Mouse (Mus musculus) liver, embryonic 15.5 days (tissue): Measurements from ENCODE around the gene Tns2. TPM values are rescaled to one million over a fixed set of nuclear protein-coding genes. Genes with fewer than 3 reads are reported as not detected.

Experiments used
- ATAC-seq: fragments of 200-750 bp; cut with Nextera tagmentation; 2 replicates; pipeline ENCODE4 v1.8.0; 2017; ENCODE audit warnings: moderate number of reproducible peaks, mild to moderate bottlenecking, moderate library complexity; ENCODE audit not compliant: insufficient read depth
- H3K27ac ChIP-seq: fragments of 300-500 bp; sonication (generic); replicated peaks from 2 replicates; pipeline ENCODE4 v1.5.1; 2015; ENCODE audit warnings: mild to moderate bottlenecking, inconsistent platforms
- H3K27me3 ChIP-seq: fragments of 300-500 bp; sonication (generic); 2 replicates; pipeline ENCODE4 v1.6.1; 2015; ENCODE audit warnings: mild to moderate bottlenecking, inconsistent platforms
- H3K36me3 ChIP-seq: fragments of 300-500 bp; sonication (generic); replicated peaks from 2 replicates; pipeline ENCODE4 v1.6.1; 2015; ENCODE audit warnings: moderate library complexity, mild to moderate bottlenecking, inconsistent platforms
- H3K4me1 ChIP-seq: fragments of 300-500 bp; sonication (generic); replicated peaks from 2 replicates; pipeline ENCODE4 v1.6.1; 2015; ENCODE audit warnings: inconsistent platforms
- H3K4me2 ChIP-seq: fragments of 300-500 bp; sonication (generic); 2 replicates; pipeline ENCODE4 v1.6.1; 2015; ENCODE audit warnings: moderate library complexity, mild to moderate bottlenecking, inconsistent platforms
- H3K4me3 ChIP-seq: fragments of 300-500 bp; sonication (generic); replicated peaks from 2 replicates; pipeline ENCODE4 v1.5.1; 2015; ENCODE audit warnings: mild to moderate bottlenecking, inconsistent platforms
- H3K9ac ChIP-seq: fragments of 300-500 bp; sonication (generic); 2 replicates; pipeline ENCODE4 v1.6.1; 2015; ENCODE audit warnings: moderate library complexity, mild to moderate bottlenecking, inconsistent platforms
- H3K9me3 ChIP-seq: fragments of 300-500 bp; sonication (generic); replicated peaks from 2 replicates; pipeline ENCODE4 v1.6.1; 2016; ENCODE audit warnings: inconsistent platforms
- WGBS: fragments of 180-500 bp; shearing (Covaris S2); methylation state at CpG from one replicate; pipeline ENCODE4 v1.1.7; 2015; ENCODE audit warnings: mixed read lengths; ENCODE audit not compliant: insufficient replicate concordance; 5-methylcytosine and 5-hydroxymethylcytosine counted together
- polyA plus RNA-seq: library from polyadenylated mRNA; unstranded; fragments of >200 nt; fragmentation: Nextera tagmentation; extraction: Ambion mirVana; gene quantifications from 2 replicates; pipeline ENCODE4 v1.2.1, GENCODE M21; 2015

Gene Tns2
- polyA plus RNA-seq, 1 experiment from 2014 or later, result 5.4 TPM

DNA sequence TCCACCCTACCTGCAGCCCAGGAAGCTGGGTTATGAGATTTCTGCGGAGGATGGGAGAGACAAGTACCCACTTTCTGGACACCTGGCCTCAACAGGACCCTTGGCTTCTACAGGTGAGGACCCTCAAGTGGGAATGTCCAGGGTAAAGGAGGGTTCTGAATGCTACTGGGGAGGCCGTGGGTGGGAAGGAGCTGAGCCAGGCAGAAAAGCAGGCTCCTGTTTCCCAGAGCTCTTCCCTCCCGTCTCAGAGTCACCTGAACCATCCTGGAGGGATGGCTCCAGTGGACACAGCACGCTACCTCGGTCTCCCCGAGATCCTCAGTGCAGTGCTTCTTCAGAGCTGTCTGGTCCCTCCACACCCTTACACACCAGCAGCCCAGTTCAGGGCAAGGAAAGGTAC lies 12.0 kb downstream of the Tns2 start:
- Histone ChIP-seq H3K4me1 (peaks cover 17% of the 10 kb centered on the region), H3K27me3 (peaks cover 8% of the 10 kb centered on the region), H3K4me3 (no peak overlapping the region), H3K27ac (no peak overlapping the region), H3K9me3 (no peaks in the 10 kb centered on the region), H3K36me3 (peaks cover 15% of the 10 kb centered on the region), H3K4me2 (no peak overlapping the region), H3K9ac (no peak overlapping the region)
- no peak for ATAC-seq
- WGBS, result 65% methylated on average over 6 of the region's 6 CpGs

DNA sequence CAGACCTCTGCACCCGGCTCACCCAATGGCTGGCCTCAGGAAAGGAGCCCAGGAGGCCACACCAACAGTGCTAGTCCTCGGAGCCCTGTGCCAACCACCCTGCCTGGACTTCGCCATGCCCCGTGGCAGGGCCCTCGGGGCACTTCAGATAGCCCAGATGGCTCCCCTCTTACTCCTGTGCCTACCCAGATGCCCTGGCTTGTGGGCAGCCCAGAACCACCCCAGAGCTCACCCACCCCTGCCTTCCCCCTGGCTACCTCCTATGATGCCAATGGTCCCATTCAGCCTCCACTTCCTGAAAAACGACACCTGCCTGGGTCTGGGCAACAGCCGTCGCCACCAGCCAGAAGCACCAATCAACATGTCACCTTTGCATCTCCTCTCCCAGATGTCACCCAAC lies 12.6 kb downstream of the Tns2 start:
- 68% methylated on average over 8 of the region's 8 CpGs for WGBS

DNA sequence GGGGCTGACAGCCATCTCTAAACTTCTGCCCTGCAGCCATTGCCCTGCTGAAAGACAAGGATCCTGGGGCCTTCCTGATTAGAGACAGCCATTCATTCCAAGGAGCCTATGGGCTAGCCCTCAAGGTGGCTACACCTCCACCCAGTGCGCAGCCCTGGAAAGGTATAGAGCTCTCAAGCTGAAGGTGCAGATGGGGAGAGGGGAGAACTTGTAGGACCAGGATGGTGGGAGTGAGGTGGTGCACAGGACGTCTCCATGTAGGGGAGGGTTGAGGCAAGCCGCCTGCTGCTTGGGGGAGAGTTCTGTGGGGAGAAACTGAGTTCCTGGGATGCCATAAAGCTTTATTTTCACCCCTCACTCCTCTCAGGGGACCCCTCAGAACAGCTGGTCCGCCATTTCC lies 13.5 kb downstream of the Tns2 start:
- Histone ChIP-seq H3K36me3 (peaks cover 26% of the 10 kb centered on the region), H3K4me2 (no peak overlapping the region), H3K9me3 (no peaks in the 10 kb centered on the region)

More for the DNA sequence above, 12.6 kb downstream of the Tns2 start:
- H3K36me3 ChIP-seq, result peaks cover 18% of the 10 kb centered on the region
- H3K4me2 ChIP-seq, result no peak overlapping the region
- no peak overlapping the region for H3K27ac ChIP-seq
- no peak for ATAC-seq
- no peak overlapping the region for H3K9ac ChIP-seq
- peaks cover 11% of the 10 kb centered on the region for H3K4me1 ChIP-seq
- H3K4me3 ChIP-seq, result no peak overlapping the region
- peaks cover 6% of the 10 kb centered on the region; the same call in 1 of the 2 replicates for H3K27me3 ChIP-seq
- no peaks in the 10 kb centered on the region for H3K9me3 ChIP-seq

DNA sequence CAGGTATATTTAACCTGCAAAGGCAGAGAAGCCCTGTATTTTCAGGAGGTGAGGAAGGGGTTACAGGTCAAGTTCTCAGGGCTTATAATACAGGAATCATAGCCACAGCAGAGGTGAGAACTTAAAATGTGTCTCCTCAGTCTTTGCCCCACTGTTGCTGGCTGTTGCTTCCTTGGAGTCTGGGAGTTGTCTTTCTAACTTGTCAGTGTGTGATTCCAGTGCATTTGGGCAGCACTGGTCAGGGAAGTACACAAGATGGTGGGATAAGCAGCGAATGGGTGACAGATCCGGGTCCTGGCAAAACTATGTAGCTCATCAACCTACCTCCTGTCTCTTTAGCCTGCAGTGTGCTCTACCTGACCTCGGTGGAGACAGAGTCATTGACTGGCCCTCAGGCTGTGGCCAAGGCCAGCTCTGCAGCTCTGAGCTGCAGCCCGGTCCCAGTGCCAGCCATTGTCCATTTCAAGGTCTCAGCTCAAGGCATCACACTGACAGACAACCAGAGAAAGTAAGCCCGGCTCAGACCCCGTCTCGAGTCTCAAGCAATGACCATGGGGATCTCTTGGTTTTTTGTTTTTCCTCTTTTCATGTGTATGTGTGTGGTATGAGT lies 14.5 kb downstream of the Tns2 start:
- Histone ChIP-seq H3K27me3 (peaks cover 6% of the 10 kb centered on the region; the same call in 1 of the 2 replicates), H3K4me2 (no peak overlapping the region), H3K4me3 (no peak overlapping the region), H3K27ac (no peak overlapping the region), H3K36me3 (peaks cover 32% of the 10 kb centered on the region), H3K9me3 (no peaks in the 10 kb centered on the region), H3K4me1 (peaks cover 8% of the 10 kb centered on the region), H3K9ac (no peak overlapping the region)
- no peak for ATAC-seq
- WGBS, result 71% methylated on average over 7 of the region's 7 CpGs

More for the DNA sequence above, 13.5 kb downstream of the Tns2 start:
- peaks cover 6% of the 10 kb centered on the region; the same call in 1 of the 2 replicates for H3K27me3 ChIP-seq
- H3K4me1 ChIP-seq, result peaks cover 8% of the 10 kb centered on the region
- H3K27ac ChIP-seq, result no peak overlapping the region
- H3K4me3 ChIP-seq, result no peak overlapping the region
- no peak overlapping the region for H3K9ac ChIP-seq
- 67% methylated on average over 4 of the region's 4 CpGs for WGBS
- ATAC-seq, result no peak

DNA sequence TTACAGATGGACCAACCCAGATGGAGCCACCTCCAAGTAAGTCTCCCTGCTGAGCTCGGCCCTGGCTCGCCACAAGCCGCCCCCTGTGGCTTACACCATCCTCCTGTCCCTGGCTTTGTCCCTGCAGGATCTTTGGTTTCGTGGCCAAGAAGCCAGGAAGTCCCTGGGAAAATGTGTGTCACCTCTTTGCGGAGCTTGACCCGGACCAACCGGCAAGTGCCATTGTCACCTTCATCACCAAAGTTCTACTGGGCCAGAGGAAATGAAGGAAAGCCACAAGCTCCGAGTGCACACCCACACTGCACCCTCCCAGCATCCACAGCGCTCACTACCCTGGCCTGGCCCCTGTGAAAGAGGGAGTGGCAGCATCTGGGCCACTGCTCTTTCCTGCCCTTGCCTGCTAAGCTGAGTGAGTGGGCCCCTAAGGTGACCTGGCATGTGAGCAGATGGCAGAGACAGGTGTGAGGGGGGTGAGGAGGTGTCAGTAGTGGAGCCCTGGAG lies 15.6 kb downstream of the Tns2 start:
- no peak overlapping the region for H3K4me3 ChIP-seq
- no peaks in the 10 kb centered on the region for H3K9me3 ChIP-seq
- H3K27ac ChIP-seq, result no peak overlapping the region
- no peak for ATAC-seq
- peaks cover 8% of the 10 kb centered on the region for H3K4me1 ChIP-seq
- no peaks in the 10 kb centered on the region for H3K27me3 ChIP-seq
- H3K4me2 ChIP-seq, result no peak overlapping the region
- peaks cover 35% of the 10 kb centered on the region for H3K36me3 ChIP-seq
- H3K9ac ChIP-seq, result no peak overlapping the region
- WGBS, result 54% methylated on average over 9 of the region's 9 CpGs

DNA sequence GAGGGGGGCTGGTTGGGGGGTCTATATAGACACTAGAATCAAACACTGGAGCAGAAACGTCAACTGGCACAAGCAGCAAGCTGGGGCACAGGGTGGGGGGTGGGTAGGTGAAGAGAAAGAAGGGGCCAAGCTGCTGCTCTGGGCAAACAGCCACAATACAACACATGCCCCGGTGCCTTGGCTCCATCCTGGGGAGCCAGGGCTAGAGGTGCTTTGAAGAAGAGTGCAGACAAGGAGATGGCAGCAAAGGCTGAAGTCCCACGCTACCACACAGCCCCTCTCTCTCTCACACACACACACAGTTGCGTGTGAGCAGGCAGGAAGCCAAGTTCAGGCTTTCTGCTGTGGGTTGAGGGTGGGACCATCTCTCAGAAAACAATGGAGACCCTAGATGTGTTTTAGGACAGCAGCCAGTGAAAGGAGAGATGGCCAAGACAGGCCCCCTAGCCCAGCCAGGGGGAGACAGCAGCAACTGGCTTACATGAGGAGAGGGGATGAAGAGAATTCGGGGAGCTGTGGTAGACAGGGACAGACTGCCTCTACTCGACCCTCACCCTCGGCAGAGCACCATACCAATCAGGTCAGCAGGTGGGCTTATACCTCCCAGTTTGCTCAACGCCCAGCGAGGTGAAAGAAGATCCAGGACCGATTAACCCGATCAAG lies 16.7 kb downstream of the Tns2 start:
- H3K4me3 ChIP-seq, result no peak overlapping the region
- H3K4me1 ChIP-seq, result peaks cover 8% of the 10 kb centered on the region
- H3K9me3 ChIP-seq, result no peaks in the 10 kb centered on the region
- peaks cover 46% of the 10 kb centered on the region for H3K36me3 ChIP-seq
- 71% methylated on average over 11 of the region's 11 CpGs for WGBS
- ATAC-seq, result no peak
- no peak overlapping the region for H3K4me2 ChIP-seq
- no peak overlapping the region for H3K27ac ChIP-seq
- H3K27me3 ChIP-seq, result no peaks in the 10 kb centered on the region
- no peak overlapping the region for H3K9ac ChIP-seq

DNA sequence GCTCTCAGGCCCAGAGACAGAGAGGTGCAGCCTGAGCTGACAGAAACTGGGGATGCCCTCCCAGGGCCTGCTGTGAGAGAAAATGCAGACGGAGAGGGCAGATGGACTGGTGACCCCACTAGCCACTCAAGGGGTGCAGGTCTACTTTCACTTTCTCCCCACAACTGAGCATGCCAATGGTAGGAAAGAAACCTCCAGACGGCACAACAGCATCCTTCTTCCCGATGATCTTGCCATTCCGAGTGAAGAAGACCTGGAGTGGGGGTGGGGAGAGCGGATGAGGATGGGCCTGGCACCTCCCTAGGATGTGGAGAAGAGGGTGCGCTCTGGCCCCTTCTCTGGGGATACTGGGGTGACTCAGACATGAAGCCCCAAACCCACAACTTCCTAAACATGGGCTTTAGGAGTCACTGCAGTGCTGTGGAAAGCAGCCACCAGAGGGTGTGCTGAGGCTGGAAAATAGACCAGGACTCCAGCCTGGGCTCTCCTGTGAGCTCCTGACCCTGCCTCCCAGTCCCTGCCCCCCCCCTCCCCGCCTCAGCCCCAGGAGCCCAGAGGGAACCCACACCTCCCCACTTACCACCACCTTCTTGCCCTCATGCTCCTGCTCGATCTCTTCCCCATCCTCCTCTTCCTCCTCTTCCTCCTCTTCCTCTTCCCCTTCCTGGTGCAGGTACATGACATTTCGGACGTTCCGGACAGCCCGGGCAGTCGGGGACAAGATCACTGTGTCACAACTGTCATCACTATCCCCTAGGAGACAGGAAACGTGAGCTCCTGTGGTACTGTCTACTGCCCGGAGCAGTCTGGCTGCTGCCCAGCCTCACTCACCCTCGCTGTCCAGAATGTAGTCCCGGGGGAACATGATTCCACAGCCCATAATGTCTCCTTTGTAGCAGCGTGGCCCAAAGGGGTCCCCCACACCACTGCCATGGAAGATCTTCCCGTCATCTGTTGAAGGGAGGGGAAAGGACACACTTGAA lies 17.5 kb downstream of the Tns2 start:
- ATAC-seq, result no peak
- H3K36me3 ChIP-seq, result peaks cover 53% of the 10 kb centered on the region
- no peaks in the 10 kb centered on the region for H3K27me3 ChIP-seq
- H3K9ac ChIP-seq, result no peak overlapping the region
- no peaks in the 10 kb centered on the region for H3K9me3 ChIP-seq
- peaks cover 8% of the 10 kb centered on the region for H3K4me1 ChIP-seq
- WGBS, result 74% methylated on average over 19 of the region's 19 CpGs
- no peak overlapping the region for H3K4me2 ChIP-seq
- H3K4me3 ChIP-seq, result no peak overlapping the region
- H3K27ac ChIP-seq, result no peak overlapping the region

DNA sequence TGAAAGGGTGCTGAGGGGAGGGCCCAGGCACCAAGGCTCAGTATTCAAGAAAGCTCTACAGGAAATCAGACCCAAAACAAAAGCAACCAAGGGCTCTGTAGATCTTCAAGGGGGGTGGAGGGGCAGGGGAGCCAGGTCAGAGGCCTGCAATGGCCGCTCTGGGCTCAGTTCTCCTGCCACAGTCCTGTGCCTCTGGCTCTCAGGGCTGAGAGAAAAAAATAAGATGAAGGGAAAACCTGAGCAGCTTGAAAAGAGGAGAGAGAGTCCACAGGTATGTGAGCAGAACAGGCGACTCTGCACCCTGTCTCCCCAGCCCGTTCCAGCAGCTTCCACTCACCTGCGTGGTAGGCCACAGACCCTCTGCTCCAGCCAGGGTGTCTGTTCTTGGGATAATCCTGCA lies 18.4 kb downstream of the Tns2 start:
- Histone ChIP-seq H3K36me3 (peaks cover 55% of the 10 kb centered on the region), H3K4me2 (no peak overlapping the region), H3K9ac (no peak overlapping the region), H3K27me3 (no peaks in the 10 kb centered on the region), H3K4me1 (peaks cover 8% of the 10 kb centered on the region), H3K27ac (no peak overlapping the region), H3K9me3 (no peaks in the 10 kb centered on the region), H3K4me3 (no peak overlapping the region)
- WGBS, result 86% methylated on average over 4 of the region's 4 CpGs
- no peak for ATAC-seq

DNA sequence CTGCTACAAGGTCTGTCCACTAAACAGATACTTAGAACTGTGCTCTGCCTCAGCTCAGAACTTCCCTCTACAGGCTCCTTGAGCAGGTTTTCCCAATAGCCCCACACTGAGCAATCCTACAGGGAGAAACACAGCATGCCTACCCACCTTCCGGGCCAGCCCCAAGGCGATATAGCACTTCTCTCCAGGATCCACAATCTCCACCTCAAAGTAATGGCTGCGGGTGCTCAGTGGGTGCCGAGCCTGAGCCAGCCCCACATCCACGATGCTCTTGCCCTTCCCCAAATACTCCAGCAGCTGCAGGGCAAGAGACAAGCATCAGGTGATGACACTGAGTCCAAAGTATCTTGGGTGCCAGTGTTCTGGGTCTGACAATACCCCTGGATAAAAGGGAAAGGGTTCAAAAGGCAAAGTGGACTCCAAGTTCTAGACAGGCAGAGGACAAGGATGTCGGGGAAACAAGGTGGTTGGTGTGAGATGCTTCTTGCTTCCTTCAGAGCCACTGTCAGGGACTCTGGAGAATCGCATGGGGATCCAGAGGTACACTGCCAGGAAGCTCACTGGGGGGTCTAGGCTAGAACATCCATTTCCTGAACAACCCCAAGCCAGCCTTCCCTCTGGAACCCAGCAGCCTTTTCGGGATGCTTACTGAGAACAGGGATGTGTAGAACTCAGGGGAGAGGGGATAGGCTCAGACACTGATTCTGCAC lies 19.1 kb downstream of the Tns2 start:
- peaks cover 8% of the 10 kb centered on the region for H3K4me1 ChIP-seq
- no peaks in the 10 kb centered on the region for H3K9me3 ChIP-seq
- H3K27me3 ChIP-seq, result no peaks in the 10 kb centered on the region
- no peak overlapping the region for H3K9ac ChIP-seq
- WGBS, result 71% methylated on average over 8 of the region's 8 CpGs
- ATAC-seq, result no peak
- no peak overlapping the region for H3K27ac ChIP-seq
- H3K4me3 ChIP-seq, result no peak overlapping the region
- H3K36me3 ChIP-seq, result peaks cover 55% of the 10 kb centered on the region
- no peak overlapping the region for H3K4me2 ChIP-seq

DNA sequence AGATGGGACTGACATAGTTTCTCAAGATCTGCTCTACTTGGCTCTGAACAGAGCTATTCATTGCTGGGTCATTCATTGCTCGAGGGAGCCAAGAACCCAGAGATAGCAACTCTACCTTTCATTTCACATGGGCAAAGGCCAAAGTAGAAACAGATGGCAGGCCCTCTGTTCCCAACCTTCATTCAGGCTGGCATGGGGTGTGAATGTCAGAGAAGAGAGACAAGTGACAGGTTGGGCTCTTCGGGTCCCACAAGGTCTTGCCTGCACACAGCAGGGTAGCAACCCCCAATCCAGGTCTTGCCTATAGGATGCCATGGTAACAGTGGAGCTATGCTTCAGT lies 19.6 kb downstream of the Tns2 start:
- Histone ChIP-seq H3K9me3 (no peaks in the 10 kb centered on the region), H3K4me1 (peaks cover 8% of the 10 kb centered on the region), H3K4me3 (no peak overlapping the region), H3K36me3 (peaks cover 60% of the 10 kb centered on the region), H3K9ac (no peak overlapping the region), H3K27me3 (no peaks in the 10 kb centered on the region), H3K27ac (no peak overlapping the region), H3K4me2 (no peak overlapping the region)
- 68% methylated on average over 2 of the region's 2 CpGs for WGBS
- ATAC-seq, result no peak
